Mouse (Mus musculus) midbrain, embryonic 12.5 days (tissue): ENCODE measurements at regions not wholly inside any gene's neighbourhood (a gene's known extent, or its start where the extent isn't known, plus 50 kb on each side); places are given as distances from the start of the nearest gene placed in this dataset.
A peak's percentile ranks its signal among the peaks of the same experiment; 100 is the strongest.

Source experiments
- ATAC-seq: fragments of 200-750 bp; cut with Nextera tagmentation; 2 replicates; pipeline ENCODE4 v1.8.0; 2017; ENCODE audit warnings: low read depth, moderate TSS enrichment, moderate library complexity; ENCODE audit not compliant: low FRiP score
- H3K27ac ChIP-seq: fragments of 300-500 bp; sonication (generic); replicated peaks from 2 replicates; pipeline ENCODE4 v1.5.1; 2016; ENCODE audit warnings: mild to moderate bottlenecking
- H3K27me3 ChIP-seq: fragments of 300-500 bp; sonication (generic); 2 replicates; pipeline ENCODE4 v1.6.1; 2016; ENCODE audit warnings: mild to moderate bottlenecking
- H3K36me3 ChIP-seq: fragments of 300-500 bp; sonication (generic); 2 replicates; pipeline ENCODE4 v1.6.1; 2016
- H3K4me1 ChIP-seq: fragments of 300-500 bp; sonication (generic); 2 replicates; pipeline ENCODE4 v1.6.1; 2016
- H3K4me2 ChIP-seq: fragments of 300-500 bp; sonication (generic); replicated peaks from 2 replicates; pipeline ENCODE4 v1.6.1; 2016; ENCODE audit warnings: mild to moderate bottlenecking, moderate library complexity
- H3K4me3 ChIP-seq: fragments of 300-500 bp; sonication (generic); 2 replicates; pipeline ENCODE4 v1.5.1; 2016; ENCODE audit warnings: mild to moderate bottlenecking
- H3K9ac ChIP-seq: fragments of 300-500 bp; sonication (generic); replicated peaks from 2 replicates; pipeline ENCODE4 v1.6.1; 2016; ENCODE audit warnings: mild to moderate bottlenecking, moderate library complexity
- H3K9me3 ChIP-seq: fragments of 300-500 bp; sonication (generic); 2 replicates; pipeline ENCODE4 v1.6.1; 2016; ENCODE audit warnings: mild to moderate bottlenecking
- whole genome bisulfite sequencing: fragments of 180-500 bp; shearing (Covaris S2); methylation state at CpG from one replicate; pipeline ENCODE4 v1.1.7; 2016; 5-methylcytosine and 5-hydroxymethylcytosine counted together

DNA sequence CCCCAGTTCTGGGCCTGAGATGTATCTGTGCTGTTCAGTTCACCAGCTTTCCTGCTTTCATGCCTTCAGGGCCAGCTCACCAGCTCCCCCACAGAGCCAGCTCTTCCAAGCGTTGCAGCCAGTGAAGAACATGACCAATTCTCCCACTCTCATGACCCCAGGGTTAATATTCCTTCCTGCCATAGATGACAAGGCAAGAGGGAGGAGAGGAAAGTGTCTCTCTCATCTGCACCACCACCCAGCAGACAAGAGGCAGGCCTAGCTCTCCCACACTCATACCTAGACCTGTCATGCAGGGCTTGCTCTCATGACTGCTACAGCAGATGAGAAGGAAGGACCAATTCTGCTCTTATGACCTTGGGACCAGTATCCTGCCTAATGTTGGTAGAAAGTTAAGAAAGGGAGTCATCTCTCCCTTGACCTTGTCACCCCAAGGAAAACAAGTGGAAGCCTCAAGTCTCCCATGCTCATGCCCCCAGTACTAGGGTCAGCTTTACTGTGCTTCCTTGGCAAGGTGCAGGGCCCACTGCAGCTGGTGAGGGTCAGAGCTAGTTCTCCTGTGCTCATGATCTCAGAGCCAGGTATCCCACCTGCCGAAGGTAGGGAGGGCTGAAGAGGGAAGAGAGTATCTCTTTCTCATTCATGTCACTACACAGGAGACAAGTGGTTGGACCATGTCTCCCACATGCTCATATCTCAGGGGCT lies 404.0 kb downstream of the Elavl2 start:
- Histone ChIP-seq H3K36me3 (no peaks in the 10 kb centered on the region), H3K9me3 (no peaks in the 10 kb centered on the region), H3K27ac (no peak overlapping the region), H3K4me2 (no peak overlapping the region), H3K9ac (no peak overlapping the region), H3K4me3 (no peak overlapping the region), H3K27me3 (no peaks in the 10 kb centered on the region), H3K4me1 (no peaks in the 10 kb centered on the region)
- 0 out of 2 replicates have a peak, but pooled peaks have one; percentile 34 for ATAC-seq
- WGBS = 81% methylated on average over 2 of the region's 2 CpGs

DNA sequence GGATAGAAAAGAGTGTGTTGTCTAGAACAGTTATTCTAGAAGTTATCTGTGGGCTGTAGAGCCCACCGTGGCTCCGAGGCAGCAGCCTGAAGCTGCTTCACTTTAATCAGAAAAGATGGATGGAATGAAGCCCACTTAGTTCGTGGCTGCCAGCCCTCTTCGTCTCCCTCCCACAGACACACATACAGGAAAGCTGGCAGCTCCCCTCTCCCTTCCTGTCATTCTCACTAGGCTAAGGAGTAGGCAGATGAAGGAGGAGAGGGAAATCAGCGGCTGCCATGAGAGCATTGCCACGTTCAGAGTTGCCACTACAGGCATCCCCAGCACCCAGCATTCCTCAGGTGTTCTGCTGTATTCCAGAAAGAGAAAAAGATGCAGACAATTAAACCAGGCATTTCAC lies 435.9 kb downstream of the Elavl2 start:
- H3K4me3 ChIP-seq = no peak overlapping the region
- no peak overlapping the region for H3K4me2 ChIP-seq
- H3K9ac ChIP-seq = no peak overlapping the region
- H3K27ac ChIP-seq = no peak overlapping the region
- no peak for ATAC-seq
- H3K9me3 ChIP-seq = no peaks in the 10 kb centered on the region
- 84% methylated on average over 6 of the region's 6 CpGs for WGBS
- H3K36me3 ChIP-seq = no peaks in the 10 kb centered on the region
- no peaks in the 10 kb centered on the region for H3K27me3 ChIP-seq
- H3K4me1 ChIP-seq = no peaks in the 10 kb centered on the region

DNA sequence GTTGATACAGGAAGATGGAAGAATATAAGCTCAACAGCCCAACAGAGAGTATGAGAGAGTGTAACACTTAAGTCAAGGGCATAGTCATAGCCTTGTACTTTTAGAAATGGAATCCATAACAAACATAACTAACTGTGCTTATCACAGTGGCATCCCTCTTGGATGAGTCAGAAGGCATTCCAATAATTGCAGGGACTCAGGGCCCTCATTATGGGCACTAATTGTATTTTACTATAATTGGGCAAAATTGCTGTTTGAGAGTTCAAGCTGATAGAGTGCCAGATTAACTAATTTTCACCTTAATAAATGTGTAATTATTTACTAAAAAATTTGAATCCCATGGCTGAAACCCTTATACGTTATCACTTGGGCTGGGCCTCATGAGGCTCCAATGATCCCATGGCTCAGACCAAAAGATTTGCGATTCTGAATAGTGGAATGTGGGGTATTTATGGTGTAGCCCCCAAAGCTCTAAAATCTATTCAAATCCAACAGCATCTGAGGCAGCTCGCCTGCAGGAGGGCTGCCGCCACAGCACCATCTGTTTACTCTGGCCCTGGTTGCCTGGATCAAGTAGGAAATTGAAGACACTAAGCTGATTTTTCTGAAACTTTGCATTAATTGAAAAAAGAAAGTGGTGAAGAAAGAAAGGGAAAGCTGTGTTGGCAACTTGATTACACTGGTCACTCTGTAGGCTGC lies 456.7 kb downstream of the Elavl2 start:
- H3K4me3 ChIP-seq = no peak overlapping the region
- no peak overlapping the region for H3K27ac ChIP-seq
- H3K36me3 ChIP-seq = no peaks in the 10 kb centered on the region
- no peaks in the 10 kb centered on the region for H3K9me3 ChIP-seq
- ATAC-seq = 0 out of 2 replicates have a peak, but pooled peaks have one; percentile 41
- WGBS = 36% methylated on average over 4 of the region's 4 CpGs
- H3K4me2 ChIP-seq = no peak overlapping the region
- H3K9ac ChIP-seq = no peak overlapping the region
- no peaks in the 10 kb centered on the region for H3K4me1 ChIP-seq
- no peaks in the 10 kb centered on the region for H3K27me3 ChIP-seq

DNA sequence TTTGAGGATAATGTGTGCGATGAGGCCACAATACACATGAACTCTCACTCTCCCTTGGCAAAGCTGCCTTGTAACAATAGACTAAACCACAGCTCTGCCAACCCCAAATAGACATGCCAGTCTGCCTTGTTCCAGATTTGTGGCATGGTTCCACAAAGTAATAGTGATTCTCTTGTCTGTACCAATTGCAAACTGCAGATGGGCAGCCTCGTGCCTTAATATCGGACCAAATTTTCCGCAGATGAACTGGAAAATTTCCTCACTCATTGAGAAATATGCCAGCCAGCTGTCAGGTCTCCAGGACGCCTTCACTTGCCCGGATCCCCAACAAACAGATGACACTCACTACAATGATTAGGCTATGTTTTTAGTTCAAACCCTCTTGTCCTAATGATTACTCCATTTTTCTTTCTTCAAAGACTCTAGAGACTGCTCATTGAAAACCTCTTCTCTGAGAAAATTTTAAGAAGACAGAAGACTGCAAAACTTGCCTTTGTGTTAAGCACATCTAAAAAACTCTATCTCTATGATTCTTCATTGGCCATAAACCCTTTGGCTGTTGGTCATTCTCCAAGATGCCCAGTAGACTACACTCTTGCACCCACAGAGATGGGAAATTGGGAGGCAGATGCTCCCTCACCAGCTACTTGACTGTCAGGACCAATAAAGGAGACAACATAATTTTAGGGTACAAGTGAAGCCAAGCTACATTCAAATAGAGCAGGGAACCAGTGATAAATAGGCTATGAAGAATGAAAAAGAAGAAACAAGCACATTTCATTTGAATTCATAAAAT lies 483.1 kb downstream of the Elavl2 start:
- Histone ChIP-seq H3K9ac (no peak overlapping the region), H3K27me3 (no peaks in the 10 kb centered on the region), H3K4me1 (no peaks in the 10 kb centered on the region), H3K27ac (no peak overlapping the region), H3K4me3 (no peak overlapping the region), H3K36me3 (no peaks in the 10 kb centered on the region), H3K4me2 (no peak overlapping the region), H3K9me3 (no peaks in the 10 kb centered on the region)
- WGBS = 93% methylated on average over 6 of the region's 6 CpGs
- no peak for ATAC-seq

DNA sequence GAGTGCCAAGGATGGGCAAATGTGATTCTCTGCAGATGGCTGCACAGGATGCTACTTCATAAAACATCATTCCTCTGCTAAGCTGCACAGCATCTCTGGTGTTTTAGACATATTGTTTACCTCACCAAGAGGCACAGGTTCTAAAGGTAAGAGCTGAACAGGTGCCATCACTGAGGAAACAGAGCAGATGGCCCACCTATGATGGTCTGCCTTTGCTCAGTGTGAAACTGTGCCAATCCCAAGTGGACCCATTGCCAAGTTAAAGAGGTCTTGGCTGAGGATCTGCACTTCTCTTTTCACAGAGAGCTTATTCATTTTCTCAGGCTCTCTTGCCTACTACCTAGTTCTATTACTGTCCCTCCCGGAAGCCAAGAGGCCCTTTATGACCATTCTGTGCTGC lies 494.3 kb downstream of the Elavl2 start:
- H3K9me3 ChIP-seq = no peaks in the 10 kb centered on the region
- no peaks in the 10 kb centered on the region for H3K36me3 ChIP-seq
- H3K27ac ChIP-seq = no peak overlapping the region
- H3K27me3 ChIP-seq = no peaks in the 10 kb centered on the region
- WGBS = 96% methylated on average over 1 of the region's 1 CpGs
- H3K9ac ChIP-seq = no peak overlapping the region
- no peak overlapping the region for H3K4me3 ChIP-seq
- H3K4me1 ChIP-seq = no peaks in the 10 kb centered on the region
- ATAC-seq = no peak
- H3K4me2 ChIP-seq = no peak overlapping the region

DNA sequence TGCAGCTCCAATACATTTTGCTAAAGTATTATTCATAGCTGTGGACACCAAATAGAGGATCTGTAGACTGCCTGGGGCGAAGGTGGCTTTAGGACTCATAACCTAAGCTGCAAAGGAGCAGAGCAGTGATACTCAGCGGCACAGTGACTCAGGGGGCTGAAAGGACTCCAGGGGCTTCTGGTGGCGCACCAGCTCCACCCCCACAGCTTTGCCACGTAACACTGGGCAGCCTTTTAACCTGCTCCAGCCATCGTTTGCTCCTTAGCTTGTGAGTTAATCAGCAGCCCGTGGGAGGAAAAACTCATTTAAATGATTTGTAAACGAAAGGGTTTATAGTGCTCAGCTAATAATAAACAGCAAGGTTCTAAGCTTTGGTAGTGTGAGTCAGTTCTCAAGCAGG lies 532.4 kb downstream of the Elavl2 start:
- Histone ChIP-seq H3K9ac (no peak overlapping the region), H3K4me3 (no peak overlapping the region), H3K27ac (no peak overlapping the region), H3K36me3 (no peaks in the 10 kb centered on the region), H3K27me3 (no peaks in the 10 kb centered on the region), H3K4me1 (no peaks in the 10 kb centered on the region), H3K9me3 (no peaks in the 10 kb centered on the region), H3K4me2 (no peak overlapping the region)
- WGBS = 57% methylated on average over 7 of the region's 7 CpGs
- no peak for ATAC-seq

DNA sequence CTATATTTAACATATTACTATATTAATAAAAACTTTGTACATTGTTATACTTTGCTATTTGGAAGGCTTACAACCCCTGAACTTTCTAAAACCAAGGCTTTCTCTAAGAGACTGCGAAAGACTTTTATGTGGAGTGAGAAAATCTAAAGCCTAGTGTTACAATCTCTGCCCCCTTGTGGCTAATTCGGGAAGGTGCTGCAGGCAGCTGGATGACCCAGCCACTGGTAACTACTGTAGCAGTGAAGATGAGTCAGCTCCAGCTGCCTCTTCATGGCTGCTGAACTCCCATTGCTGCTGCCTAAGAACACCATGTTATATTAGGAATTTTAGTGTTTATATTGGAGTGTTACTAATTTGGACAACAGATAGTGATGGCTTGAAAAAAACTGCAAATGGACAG lies 539.7 kb downstream of the Elavl2 start:
- Histone ChIP-seq H3K27ac (no peak overlapping the region), H3K27me3 (no peaks in the 10 kb centered on the region), H3K9me3 (no peaks in the 10 kb centered on the region), H3K4me1 (no peaks in the 10 kb centered on the region), H3K4me2 (no peak overlapping the region), H3K4me3 (no peak overlapping the region), H3K36me3 (no peaks in the 10 kb centered on the region), H3K9ac (no peak overlapping the region)
- WGBS = 44% methylated on average over 2 of the region's 2 CpGs
- ATAC-seq = peak; percentile 49; the same call in 1 of the 2 replicates

DNA sequence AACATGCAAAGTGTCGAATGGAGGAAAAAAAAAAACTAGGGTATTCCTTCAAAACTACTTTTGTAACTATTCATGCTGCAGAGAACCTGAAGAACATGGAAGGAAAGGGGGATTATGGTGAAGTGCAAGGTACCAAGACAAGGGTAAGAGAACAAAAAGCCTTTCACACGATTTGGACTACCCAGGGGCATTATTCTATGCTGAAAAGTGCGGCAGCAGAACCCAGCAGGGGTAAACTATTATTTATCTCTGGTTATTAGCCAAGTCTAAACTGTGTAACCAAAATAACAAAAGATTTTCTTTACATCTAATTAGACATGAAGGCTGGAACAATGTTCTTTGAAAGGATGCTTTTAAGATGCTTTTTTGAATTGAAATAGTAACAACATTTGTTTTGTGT lies 560.8 kb downstream of the Elavl2 start:
- Histone ChIP-seq H3K36me3 (no peaks in the 10 kb centered on the region), H3K4me1 (no peaks in the 10 kb centered on the region), H3K27me3 (no peaks in the 10 kb centered on the region), H3K4me3 (no peak overlapping the region), H3K9me3 (no peaks in the 10 kb centered on the region), H3K4me2 (no peak overlapping the region), H3K27ac (no peak overlapping the region), H3K9ac (no peak overlapping the region)
- WGBS = 26% methylated on average over 3 of the region's 3 CpGs
- no peak for ATAC-seq

DNA sequence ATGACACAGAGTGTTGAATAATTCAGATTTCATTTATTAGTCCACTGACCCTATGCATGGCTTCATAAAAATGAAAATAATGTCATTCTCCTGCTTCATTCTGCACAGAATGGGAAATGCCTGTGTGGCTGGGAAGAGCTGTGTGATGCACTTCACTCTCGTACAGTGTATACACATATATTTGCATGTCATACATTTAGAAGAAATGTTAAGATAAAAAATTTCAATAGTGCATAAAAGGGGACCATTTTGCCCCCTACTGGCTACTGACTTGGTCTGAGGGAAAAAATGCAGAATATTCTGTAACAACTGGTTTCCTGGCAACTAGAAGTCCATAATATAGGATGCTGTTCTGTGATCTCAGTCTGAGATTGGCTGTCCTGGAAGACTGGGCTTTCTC lies 580.5 kb downstream of the Zfp352 start:
- no peak overlapping the region for H3K9ac ChIP-seq
- no peak overlapping the region for H3K4me3 ChIP-seq
- H3K27me3 ChIP-seq = no peaks in the 10 kb centered on the region
- H3K4me1 ChIP-seq = no peaks in the 10 kb centered on the region
- no peaks in the 10 kb centered on the region for H3K36me3 ChIP-seq
- no peaks in the 10 kb centered on the region for H3K9me3 ChIP-seq
- H3K4me2 ChIP-seq = no peak overlapping the region
- WGBS = 83% methylated on average over 1 of the region's 1 CpGs
- no peak for ATAC-seq
- H3K27ac ChIP-seq = no peak overlapping the region

DNA sequence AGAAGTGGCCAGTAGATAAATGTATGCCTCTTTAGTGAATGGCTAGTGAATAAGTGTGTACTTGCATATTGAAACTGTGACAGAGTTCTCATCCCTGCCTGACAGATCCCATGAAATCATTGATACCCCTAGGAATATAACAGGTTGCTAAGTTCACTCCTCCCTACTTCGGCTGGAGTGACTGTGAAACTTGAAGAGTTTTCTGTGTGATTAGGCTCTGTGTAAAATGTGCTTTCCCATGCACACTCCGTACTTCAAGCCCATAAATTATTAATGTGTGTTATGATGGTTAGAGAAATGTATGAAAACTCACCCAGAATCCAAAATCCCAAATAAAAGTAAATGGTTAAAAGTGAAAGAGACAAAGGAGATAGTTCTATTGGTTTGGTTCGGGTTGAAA lies 580.0 kb downstream of the Zfp352 start:
- Histone ChIP-seq H3K9me3 (no peaks in the 10 kb centered on the region), H3K9ac (no peak overlapping the region), H3K4me1 (no peaks in the 10 kb centered on the region), H3K27ac (no peak overlapping the region), H3K4me3 (no peak overlapping the region), H3K27me3 (no peaks in the 10 kb centered on the region), H3K36me3 (no peaks in the 10 kb centered on the region), H3K4me2 (no peak overlapping the region)
- WGBS = 81% methylated on average over 3 of the region's 3 CpGs
- no peak for ATAC-seq

DNA sequence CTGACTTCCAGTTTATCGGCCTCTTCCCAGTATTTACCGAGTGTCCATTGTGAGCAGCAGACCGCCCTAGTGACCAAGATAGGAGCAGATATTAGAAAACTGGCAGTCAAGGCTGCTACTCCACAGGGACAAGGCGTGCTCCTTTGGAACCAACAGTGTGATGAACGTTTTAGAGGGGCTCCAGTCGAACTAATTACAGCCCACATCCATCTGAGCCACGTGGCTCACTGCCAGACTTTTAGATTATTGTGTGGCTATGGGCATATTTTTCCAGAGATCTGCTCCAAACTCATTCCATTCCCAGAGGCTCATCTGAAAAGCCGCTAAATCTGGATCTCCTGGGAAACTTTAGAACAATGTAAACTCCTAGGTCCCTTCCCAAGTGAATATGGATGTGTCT lies 578.9 kb downstream of the Zfp352 start:
- ATAC-seq = no peak
- H3K4me1 ChIP-seq = no peaks in the 10 kb centered on the region
- H3K9ac ChIP-seq = no peak overlapping the region
- no peak overlapping the region for H3K4me2 ChIP-seq
- no peak overlapping the region for H3K4me3 ChIP-seq
- no peaks in the 10 kb centered on the region for H3K9me3 ChIP-seq
- H3K27me3 ChIP-seq = no peaks in the 10 kb centered on the region
- H3K36me3 ChIP-seq = no peaks in the 10 kb centered on the region
- H3K27ac ChIP-seq = no peak overlapping the region
- WGBS = 67% methylated on average over 8 of the region's 8 CpGs
